Mouse (Mus musculus) ovary, adult 2 months (tissue): ENCODE data around the gene Surf1. TPM values are rescaled to one million over a fixed set of nuclear protein-coding genes. Genes with fewer than 3 reads are reported as not detected.

Experiments used
- polyA plus RNA-seq: library from polyadenylated mRNA; depleted of rRNA; stranded (reverse); fragments of >200 nt; gene quantifications from 2 replicates; pipeline ENCODE4 v1.2.3, GENCODE M21; 2012; rRNA removed

Surf1 gene
- polyA plus RNA-seq: 45.5 and 54.3 TPM in 2 replicates

DNA sequence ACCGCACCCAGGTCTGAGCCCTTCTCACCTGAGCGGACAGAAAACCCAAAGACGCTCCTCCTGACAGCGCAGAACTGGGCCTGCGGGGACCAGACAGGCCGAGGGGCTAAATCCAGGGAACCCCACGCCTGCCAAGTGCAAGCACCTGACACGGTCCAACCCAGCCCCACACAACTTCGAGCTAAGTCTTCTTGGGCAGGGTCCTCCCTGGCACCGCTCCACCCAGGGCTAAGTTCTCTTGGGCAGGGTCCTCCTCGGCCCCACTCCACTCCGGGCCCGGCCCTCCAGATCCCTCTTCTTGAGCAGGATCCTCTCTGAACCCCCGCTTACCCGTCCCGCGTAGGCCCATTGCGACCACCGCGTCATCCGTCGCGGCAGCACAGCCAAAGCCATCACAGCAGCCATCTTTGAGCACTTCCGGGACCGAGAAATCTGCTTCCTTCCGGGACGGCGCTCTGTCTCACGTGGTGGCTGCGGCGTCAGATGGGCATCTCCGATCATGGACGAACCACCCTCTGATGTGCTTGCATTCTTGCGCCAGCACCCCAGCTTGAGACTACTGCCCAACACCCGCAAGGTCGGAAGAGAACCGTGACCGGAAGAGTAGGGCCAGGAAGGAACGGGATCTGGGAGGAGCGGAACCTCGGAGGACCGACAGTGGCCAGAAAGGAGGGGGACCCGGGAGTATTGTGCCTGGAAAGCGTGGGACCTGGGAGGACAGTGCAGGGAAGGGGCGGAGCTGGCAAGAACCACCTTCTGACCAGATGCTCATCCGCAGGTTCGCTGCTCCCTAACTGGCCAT is at the start of gene Surf1, which contains the start of gene Surf2:
TSS of gene Surf1 (minus strand) at position 604 of the 802 bp plus-strand sequence.
TSS of gene Surf2 (plus strand) at position 441 of the 802 bp plus-strand sequence.

DNA sequence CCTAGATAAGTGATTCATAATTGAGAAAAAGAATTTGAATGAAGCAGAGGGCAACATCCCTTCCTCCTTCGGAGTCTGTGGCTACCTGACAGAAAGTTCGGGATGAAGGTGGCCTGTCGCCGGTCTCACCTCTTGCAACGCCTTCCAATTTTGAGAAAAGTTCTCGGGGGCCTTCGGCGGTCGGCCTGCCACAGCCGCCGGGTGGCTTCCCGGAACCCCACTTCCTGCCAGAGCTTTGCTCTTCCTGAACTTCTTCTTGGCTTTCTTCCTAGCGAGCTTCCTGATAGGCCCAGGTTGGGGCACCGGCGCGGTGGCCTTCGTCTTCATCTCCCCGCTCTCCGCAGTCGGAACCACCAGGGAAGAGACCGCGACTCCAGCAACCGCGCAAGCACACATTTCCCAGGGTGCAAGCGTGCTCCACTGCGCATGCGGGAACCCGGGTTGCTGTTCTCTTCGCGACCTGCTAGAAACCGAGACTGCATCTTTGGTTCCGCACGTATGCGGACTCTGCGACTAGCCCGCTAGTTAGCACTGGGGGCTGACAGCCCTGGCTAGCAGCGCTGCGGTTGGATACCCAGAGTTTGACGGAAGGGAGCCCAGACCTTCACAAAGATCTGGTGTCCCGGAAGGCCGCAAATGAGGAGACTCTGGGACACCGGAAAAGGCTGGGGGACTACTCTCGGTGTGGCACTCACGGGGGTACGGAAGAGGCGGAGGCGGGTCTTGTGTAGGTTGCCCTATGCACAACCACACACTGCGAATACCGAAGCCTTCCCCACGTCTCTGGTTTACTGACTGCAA is 47.8 kb upstream of the Surf1 start, which contains the start of gene Rexo4:
TSS of gene Rexo4 (minus strand) at position 464 of the 801 bp plus-strand sequence.

DNA sequence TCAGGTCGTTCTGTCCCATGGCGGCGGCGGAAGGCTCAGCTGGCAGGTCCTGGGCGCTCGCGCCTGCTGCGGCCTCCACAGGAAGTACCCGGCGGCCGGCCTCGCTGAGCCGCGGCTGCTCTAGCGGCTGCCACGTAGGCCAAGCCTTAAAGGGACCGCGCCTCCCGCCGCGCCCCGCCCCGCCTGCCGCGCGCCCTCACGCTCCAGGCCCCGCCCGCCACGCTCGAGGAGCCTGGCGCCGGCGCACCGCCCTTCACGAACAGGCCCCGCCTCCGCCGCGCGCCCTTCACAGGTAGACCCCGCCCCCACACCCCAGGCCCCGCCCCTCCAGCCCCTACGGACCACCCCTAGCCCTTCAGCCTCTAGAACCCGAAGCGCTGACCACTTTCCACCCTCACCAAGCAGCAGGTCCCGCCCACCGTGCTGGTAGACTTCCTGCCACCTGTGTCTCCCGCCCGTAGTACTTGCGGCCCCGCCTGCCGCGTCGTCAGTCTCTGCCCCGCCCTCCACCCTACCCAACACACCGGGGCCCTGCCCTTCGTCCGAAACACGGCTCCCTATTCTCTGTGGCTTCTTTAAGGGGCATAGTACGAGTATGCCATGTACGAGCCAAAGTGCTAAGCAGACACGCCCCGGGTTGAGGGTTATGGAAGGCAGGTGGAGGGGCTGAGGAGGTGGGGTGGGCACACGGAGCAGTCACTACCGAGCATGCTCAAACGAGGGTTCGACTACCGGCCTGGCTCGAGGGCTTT is 17.1 kb upstream of the Surf1 start, which contains the start of the genes Surf4 and Stkld1:
TSS of gene Surf4 (minus strand) at position 625 of the 752 bp plus-strand sequence.
TSS of gene Stkld1 (plus strand) at position 744 of the 752 bp plus-strand sequence.

GRCm38 (mm10) chr2:26910124-26910993 is 6.0 kb downstream of the Surf1 start, which contains the start of the genes Med22 and Rpl7a:
TSS of gene Med22 (minus strand) at chr2:26910677.
TSS of gene Rpl7a (plus strand) at chr2:26910764.

DNA sequence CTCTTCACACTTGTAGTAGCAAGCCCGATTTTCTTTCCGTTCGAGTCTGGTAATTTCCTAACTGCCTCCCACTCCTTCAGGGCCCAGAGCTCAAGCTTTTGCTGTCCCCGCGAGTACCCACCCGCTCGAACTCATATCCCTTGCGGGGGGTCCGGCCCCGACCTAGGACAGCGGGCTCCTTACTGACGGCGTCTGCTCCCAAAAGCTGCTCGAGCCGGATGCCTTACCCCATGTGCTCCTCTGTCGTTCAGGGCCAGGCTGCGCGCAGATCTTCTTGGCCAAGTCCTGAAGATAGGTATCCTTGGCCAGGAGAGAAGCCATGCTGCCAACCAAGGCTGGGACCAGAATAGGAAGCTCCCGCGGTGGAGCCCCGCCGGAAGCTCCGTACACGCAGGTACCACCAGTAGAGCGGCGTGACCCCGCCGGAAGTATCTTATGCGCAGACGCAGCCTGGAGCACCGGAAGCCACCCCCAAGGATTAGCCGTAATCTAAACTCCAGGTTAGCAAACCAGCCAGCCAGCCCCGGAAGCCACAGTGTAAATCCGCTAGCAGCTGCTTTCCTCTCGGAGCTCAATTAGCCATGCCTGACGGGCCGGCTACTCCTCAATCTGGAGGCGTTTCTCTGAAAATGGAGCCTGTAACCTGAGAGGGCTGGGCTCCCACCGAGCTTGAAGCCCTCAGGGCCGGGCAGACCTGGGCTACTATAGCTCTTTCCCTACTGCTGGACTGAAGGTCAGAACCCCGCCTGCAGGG is 13.7 kb downstream of the Surf1 start, which contains the start of gene Surf6:
TSS of gene Surf6 (minus strand) at position 413 of the 754 bp plus-strand sequence.

DNA sequence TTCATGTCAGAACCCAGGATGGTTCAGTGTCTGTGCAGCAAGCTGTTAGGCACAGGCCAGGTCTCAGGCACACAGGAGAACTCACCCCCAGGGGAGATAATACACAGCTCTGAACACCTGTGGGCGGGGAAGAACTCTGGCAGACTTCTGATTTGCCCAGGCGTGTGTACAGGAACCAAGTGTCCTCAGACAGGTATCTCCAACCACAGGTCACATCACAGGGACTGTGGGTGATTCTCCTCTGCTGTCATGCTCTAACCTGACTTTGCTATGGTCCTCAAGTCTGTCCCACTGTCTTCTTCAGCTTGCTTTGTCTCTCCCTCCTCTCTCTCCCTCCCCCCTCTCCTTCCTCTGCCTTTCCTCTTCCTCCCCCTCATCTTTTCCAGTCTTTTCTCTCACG is 51.5 kb downstream of the Surf1 start, which contains the start of gene Abo:
TSS of gene Abo (minus strand) at position 101 of the 400 bp plus-strand sequence.

Other genes with a start within 250 kb of the Surf1 start
- gene Lcn4, start 245.2 kb downstream of the Surf1 start, polyA plus RNA-seq: not detected in 2 replicates
- 0.12 TPM in 1 of 2 replicates, not detected in the other for gene Abo, start 51.6 kb downstream of the Surf1 start, polyA plus RNA-seq
- 11.4 and 13.5 TPM in 2 replicates for gene Surf6, start 13.7 kb downstream of the Surf1 start, polyA plus RNA-seq
- 55.5 and 58.6 TPM in 2 replicates for gene Med22, start 5.9 kb downstream of the Surf1 start, polyA plus RNA-seq
- 1,025 and 1,306 TPM in 2 replicates for gene Rpl7a, start 5.8 kb downstream of the Surf1 start, polyA plus RNA-seq
- gene Surf2, start 163 bp downstream of the Surf1 start, polyA plus RNA-seq: 26.4 and 40.6 TPM in 2 replicates
- gene Surf4, start 17.4 kb upstream of the Surf1 start, polyA plus RNA-seq: 519 and 534 TPM in 2 replicates
- 0.26 and 0.33 TPM in 2 replicates for gene Stkld1, start 17.5 kb upstream of the Surf1 start, polyA plus RNA-seq
- gene Rexo4, start 47.9 kb upstream of the Surf1 start, polyA plus RNA-seq: 22.0 and 24.6 TPM in 2 replicates
- 0.08 and 0.10 TPM in 2 replicates for gene Adamts13, start 56.9 kb upstream of the Surf1 start, polyA plus RNA-seq
- 76.5 and 99.4 TPM in 2 replicates for gene Cacfd1, start 93.4 kb upstream of the Surf1 start, polyA plus RNA-seq
- gene Slc2a6, start 111.5 kb upstream of the Surf1 start, polyA plus RNA-seq: 3.9 and 4.7 TPM in 2 replicates
- 0.51 and 1.6 TPM in 2 replicates for gene Mymk, start 155.6 kb upstream of the Surf1 start, polyA plus RNA-seq
- gene Adamtsl2, start 162.8 kb upstream of the Surf1 start, polyA plus RNA-seq: 27.4 and 28.0 TPM in 2 replicates
- gene Fam163b, start 226.0 kb upstream of the Surf1 start, polyA plus RNA-seq: 0.17 and 0.43 TPM in 2 replicates
- 0.36 and 0.51 TPM in 2 replicates for gene Dbh, start 248.7 kb upstream of the Surf1 start, polyA plus RNA-seq